Mouse (Mus musculus): Measurements from ENCODE around the gene Cnppd1.

Cnppd1 gene

DNA sequence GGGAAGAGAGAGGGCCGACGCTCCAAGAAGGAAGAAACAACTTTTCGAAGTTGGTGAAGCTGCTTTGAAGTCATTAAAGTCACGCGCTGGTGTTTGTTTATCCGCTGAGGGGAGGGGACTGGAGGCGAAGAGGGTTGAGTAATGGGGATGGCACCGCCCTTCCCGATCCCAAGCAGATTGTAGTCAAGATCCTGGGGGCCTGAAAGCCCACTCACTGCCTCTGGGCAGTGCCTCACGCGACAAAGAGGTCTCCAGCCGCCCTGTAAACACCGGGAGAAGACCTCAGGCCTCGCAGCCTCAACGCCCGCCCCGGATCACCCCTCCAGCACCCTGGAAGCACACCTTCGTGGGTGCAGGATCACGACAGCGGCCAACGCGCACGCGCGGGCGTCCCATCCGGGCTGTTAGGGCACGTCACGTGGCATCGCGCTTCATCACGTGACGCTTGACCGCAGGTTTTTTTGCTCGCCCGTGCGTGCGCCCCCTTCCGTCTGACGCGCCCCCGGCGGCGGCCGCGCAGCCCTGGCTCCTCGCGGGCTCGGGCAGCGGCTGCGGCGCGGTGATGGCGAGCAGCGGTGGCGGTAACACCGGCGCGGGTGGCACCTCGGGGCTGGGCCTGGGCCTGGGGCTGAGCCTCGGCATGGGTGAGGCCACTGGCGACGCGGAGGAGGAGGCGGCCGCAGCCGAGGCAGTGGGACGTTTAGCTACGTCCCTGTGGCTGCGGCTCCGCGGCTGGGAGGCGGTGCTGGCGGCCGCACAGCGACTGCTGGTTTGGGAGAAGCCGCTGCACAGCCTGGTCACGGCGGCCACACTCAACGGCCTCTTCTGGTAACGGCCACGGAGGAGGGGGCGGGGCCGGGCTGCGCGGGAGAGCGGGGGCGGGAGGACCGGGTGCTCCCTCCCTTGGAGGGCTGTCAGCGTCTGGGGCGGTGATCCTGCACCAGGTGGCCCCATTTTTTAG is at the start of gene Cnppd1, which contains the start of gene Retreg2:
TSS of gene Cnppd1 (minus strand) at position 411 of the 961 bp plus-strand sequence.
TSS of gene Retreg2 (plus strand) at position 478 of the 961 bp plus-strand sequence.
- DNase-seq (ENCODE audit: low read depth, low spot score) = peak; percentile 85

DNA sequence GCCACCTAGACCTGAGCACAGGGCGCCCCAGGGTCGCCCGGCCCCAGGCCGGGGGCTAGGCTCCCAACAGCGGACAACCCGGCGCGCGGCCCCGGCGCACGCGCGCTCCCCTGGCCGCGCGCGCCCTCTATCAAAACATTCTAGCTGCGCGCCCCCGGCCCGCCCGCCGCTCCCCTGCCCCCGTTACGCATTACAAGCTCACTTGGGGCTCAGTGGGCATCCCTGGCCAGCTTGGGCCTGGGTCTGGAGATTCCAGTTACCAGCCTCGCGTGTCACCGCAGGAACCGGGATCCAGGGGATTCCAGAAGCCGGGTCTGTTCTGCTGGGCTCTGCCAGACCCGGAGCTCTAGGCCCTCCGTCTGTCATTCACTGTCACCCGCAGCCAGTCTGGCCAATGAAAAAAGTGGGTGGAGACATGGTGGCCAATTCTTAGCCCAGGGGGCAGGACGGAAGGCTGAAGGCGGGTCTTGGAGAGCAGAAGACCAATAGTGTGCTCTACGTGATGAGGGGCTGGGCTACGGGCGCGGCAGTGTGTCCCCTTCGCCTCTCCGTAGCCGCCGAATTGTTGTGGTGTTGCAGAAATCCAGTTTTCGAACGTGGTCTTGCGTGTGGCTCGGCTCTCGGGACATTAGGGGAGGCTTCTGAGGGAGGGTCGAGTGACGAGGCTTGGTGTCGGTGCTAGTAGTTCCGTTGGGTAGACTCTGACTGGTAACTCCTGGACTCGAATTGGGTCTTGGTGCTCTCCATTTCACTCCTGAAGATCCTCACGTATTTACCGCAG is 49.3 kb upstream of the Cnppd1 start, which contains the start of the genes Ankzf1 and Atg9a:
TSS of gene Ankzf1 (plus strand) at position 530 of the 781 bp plus-strand sequence.
TSS of gene Atg9a (minus strand) at position 575 of the 781 bp plus-strand sequence.
- DNase-seq (ENCODE audit: low read depth, low spot score) = peak; percentile 98

DNA sequence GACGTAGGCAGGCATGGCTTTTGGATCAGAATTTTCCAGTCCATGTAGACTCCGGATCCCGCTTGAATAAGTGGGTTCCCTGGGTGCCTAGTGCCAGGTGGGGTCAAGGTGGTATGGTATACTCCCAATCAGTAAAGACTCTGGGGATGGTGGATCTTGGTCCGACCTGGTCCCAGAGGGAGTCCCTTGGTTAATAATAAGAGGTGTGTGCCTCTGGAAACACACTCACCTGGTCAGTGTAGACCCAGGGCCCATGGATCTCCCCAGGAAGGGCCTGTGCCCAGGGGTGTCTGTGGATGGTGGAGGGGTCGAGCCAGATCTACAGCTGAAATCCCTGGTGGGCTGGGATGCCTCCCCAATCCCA is 48.7 kb upstream of the Cnppd1 start:
- DNase-seq (ENCODE audit: low read depth, low spot score) = no peak

DNA sequence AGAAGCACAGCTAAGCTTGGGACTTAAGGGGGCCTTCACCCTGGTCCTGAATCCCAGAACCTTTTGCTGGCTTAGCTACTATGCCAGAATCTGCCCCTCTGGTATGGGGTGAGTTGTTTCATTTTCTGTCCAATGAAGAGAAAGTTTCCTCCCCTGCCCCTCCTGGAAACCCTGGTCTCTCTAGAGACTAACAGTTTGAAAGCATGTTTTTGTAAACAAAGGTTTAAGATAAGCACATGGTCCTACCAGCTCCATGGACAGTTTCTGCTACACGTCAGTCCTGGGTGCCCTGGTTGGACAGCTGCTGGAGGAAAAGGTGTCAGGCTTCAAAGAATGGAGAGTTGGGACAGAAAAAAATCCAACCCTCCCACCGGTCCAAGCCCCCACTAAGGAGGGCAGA is 48.1 kb upstream of the Cnppd1 start:
- DNase-seq (ENCODE audit: low read depth, low spot score) = no peak

DNA sequence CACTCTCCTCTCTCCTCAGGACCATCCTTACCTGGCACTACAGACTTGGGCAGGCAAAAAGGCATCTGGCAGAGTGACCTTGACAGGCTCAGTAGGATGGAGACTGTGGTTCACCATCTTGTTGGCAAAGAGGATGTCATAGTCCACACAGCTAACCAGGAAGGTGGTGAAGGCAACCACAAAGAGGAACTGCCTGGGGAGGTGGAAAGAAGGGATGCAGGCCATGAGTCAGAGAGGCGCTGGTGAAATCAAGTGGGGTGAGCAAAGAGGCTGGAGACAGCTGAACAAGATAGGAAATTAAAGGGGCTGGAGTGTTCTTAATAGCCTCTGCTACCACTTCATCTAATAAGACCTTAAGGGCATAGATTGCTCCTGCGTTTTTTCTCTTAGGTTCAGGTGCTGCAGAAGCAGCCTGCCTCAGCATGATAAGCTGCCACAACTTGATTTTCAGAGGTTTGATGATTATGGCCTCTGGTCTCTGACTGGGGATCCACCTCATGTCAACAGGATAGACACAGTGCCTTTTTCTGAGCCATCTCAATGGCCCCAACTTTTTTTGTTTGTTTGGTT is 45.5 kb upstream of the Cnppd1 start:
- no peak for DNase-seq (ENCODE audit: low read depth, low spot score)

DNA sequence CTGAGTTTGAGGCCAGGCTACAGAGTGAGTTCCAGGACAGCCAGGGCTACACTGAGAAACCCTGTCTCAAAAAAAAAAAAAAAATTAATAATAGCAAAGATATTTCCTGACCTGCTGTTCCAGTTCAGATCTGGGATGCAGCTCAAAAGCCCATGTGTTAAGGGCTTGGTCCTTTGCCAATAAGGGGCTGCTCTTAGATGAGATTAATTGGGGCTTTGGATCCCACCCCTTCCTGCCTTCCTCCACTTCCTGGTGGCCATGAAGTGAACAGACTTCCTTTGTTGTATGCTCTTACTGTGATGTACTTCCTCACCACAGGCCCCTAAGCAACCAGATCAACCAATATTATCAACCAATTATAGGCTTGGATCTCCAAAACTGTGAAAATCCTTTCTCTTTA is 44.6 kb upstream of the Cnppd1 start:
- DNase-seq (ENCODE audit: low read depth, low spot score) = no peak

DNA sequence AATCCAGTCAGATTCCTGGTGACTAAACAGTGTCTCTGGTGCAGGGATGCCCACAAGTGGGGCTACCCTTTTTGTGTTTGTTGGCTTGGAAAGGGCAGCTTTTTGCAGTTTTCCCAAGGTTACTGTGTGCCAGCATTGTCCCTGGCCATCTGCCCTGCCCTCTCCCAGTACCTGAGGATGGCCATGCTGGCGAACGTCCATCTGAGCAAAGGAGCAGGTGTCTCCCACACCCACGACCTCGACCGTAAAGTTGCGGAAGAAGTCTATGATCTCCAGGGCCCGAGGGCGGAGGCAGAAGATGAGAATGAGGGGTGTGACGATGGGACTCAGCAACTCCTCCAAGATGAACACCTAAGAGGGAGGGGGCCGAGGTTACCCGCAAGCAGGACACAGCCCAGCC is 43.0 kb upstream of the Cnppd1 start:
- DNase-seq (ENCODE audit: low read depth, low spot score) = no peak

DNA sequence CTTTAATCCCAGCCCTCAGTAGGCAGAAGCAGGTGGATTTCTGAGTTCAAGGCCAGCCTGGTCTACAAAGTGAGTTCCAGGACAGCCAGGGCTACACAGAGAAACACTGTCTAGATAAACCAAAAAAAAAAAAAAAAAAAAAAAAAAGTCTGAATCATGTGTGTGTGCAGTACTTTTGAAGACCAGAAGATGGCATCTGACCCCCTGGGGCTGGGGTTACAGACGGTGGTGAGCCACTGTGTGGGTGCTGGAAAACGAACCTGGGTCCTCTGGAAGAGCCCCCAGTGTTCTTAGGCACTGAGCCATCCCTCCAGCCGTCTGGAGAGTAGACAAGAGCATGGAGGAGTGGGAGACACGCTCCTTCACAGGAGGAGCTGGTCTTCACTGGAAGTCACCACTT is 39.6 kb upstream of the Cnppd1 start:
- DNase-seq (ENCODE audit: low read depth, low spot score) = no peak

DNA sequence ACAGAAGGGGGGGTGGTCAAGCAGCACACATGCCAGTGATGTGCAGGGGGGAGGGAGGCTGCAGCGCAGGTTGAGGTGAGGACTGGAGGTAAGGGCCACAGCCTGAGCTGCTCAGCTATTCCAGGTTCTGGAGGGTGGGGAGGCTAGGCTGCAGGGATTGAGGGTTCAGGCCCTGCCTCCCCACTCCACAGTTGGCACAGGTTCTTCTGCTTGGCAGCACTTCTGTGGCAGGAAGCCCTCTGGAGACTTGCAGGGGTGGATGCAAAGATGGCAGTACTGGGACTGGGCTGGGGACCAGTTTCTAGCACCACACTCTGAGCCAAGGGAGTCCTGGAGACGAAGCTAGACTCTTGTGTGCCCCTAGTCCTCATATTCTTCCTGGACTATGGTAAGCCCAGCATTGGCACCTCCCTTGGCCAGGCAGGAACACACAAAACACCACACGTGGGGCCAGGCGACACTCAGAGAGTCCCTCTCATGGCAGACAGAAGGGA is 38.9 kb upstream of the Cnppd1 start:
- DNase-seq (ENCODE audit: low read depth, low spot score) = no peak

DNA sequence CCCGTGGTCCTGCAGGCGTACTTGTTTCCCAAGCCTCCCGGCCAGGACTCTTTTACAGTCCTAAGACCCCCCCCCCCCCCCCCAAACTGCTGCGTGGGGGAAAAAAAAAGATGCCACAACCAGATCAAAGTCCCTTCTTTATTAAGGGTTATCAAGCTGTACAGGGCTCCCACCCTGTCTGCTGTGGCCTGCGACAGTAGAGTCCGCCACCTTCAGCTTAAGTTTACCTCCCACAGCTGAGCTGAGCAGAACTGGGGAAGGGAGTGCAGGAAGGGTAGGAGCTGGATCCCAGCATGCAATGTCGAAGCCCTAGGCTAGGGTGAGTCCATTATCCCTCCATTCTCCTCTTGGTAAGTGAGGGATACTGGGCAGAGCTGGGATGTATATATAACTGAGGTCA is 38.2 kb upstream of the Cnppd1 start:
- no peak for DNase-seq (ENCODE audit: low read depth, low spot score)

DNA sequence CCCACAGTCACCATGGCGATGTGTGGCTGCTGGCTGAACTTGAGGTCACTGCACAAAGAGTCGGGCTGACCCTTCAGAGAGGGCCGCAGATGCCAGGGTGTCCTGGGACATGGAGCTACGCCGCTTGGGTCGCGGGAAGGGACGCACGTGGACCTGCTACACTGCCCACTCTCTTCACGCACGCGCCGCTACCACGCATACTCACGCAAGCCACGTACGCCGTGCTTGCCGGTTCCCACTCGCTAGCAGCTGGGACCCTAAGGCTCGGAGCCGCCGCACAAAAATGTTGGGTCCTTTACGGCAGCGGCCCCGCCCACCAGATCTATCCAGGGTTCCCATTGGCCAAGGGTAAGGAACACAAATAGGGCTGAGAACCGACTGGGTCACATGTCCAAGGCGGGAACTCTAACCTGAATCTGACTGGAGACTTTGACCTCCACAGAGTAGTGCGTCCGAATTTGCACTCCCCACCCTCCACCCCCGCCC is 37.6 kb upstream of the Cnppd1 start, which contains the start of gene Abcb6:
TSS of gene Abcb6 (minus strand) at position 288 of the 486 bp plus-strand sequence.
- peak; percentile 86 for DNase-seq (ENCODE audit: low read depth, low spot score)

DNA sequence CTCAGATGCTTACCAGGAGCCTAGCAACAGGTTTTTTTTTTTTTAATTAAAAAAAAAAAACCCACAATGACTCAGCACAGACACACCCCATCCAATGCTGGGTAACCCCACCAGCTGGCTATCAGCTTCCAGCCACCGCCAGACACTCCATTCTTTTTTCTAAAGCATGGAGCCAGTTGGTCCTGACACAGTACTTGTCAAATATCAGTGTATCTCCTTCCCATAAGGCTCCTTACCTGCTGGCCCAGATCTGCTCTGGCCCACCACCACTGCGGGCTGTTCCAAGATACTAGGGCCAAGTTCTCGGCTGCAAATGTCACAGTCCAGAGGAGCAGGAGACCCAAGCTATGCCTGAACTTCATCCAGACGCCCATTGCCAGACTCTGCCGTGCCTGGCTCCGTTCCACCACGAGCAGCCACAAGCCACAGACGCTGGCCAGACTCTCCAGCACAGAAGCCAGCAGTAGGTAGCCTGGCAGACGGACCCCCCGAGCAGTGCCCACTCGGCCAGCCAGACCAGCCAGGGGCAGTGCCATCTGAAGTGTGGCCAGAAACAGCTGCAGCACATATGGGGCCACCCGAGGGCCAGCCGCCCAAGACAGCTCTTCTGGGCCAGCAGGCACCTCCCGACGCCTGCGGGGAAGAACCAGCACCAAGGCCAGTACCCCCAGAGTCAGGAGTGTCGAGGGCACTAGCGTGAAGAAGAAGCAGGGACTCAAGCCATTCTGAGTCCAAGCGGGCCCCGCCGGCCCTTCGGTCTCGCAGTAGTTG is 37.0 kb upstream of the Cnppd1 start:
- DNase-seq (ENCODE audit: low read depth, low spot score) = no peak

DNA sequence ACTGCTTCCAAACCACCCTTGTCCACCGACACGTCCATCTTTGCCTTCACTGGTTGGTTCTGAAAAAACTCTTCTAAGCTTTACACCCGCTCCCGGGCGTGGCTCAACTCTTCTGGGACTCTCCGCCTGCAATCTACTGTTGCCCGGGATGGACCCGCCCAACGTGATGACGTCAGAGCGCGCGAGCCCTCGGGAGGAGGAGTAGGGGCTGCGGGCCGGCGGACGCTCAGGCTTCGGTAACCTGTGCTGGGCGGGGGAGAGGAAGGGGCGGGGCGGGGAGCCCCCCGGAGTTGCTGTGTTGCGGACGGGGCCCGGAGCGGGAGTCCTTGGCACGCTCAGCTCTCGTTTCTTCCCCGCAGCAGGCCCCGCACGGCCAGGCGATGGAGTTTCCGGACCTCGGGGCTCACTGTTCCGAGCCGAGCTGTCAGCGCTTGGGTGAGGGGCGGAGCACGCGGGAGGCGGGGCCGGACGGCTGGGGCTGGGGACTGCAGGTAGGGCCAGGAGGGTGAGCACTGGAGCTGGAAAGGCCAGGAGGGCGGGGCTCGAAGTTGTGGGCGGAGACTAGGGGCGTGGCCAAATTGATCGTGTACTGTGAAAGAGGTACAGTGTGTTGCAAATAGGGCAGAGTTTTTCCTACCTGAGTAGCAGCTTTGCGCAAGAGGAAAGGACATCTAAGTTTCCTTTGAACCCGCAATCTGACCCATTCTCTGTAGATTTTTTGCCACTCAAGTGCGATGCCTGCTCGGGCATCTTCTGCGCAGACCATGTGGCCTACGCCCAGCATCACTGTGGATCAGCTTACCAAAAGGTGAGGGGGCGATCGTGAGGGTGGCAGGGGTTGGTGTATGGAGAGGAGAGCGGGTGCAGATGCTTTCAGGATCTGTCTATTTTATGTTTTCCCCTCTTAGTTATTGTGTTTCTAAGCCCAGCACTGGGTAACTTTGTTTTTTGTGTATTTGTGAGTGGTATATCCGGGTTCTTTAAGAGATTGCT is 26.3 kb upstream of the Cnppd1 start, which contains the start of gene Zfand2b:
TSS of gene Zfand2b (plus strand) at position 175 of the 993 bp plus-strand sequence.
- peak; percentile 84 for DNase-seq (ENCODE audit: low read depth, low spot score)

DNA sequence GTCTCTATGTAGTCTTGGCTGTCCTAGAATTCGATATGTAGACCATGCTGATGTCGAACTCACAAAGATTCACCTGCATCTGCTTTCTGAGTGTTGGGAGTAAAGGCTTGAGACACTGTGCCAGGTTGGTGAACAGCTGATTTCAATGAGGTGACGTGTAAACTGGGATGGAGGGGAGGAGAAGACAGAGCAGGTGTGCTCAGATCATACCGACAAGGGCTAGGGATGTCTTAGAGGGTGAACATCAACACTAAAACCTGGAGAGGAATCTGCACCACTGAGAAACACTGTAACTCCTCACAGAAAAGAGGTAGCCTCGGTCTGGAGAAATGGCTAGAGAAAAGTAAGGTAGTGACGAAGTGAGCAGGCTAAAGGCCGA is 25.6 kb upstream of the Cnppd1 start:
- no peak for DNase-seq (ENCODE audit: low read depth, low spot score)

DNA sequence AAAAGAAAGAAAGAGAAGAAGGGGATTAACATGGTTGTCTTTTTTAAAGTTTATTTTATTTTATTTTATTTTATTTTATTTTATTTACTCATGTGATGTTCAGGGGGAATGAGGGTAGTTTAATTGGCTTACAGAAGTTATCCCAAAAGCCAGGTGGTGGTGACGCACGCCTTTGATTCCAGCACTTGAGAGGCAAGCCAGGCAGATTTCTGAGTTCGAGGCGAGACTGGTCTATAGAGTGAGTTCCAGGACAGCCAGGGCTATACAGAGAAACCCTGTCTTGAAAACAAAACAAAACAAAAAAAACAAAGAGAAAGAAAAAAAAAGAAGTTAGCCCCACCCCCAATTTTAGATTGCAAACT is 17.7 kb upstream of the Cnppd1 start:
- no peak for DNase-seq (ENCODE audit: low read depth, low spot score)

DNA sequence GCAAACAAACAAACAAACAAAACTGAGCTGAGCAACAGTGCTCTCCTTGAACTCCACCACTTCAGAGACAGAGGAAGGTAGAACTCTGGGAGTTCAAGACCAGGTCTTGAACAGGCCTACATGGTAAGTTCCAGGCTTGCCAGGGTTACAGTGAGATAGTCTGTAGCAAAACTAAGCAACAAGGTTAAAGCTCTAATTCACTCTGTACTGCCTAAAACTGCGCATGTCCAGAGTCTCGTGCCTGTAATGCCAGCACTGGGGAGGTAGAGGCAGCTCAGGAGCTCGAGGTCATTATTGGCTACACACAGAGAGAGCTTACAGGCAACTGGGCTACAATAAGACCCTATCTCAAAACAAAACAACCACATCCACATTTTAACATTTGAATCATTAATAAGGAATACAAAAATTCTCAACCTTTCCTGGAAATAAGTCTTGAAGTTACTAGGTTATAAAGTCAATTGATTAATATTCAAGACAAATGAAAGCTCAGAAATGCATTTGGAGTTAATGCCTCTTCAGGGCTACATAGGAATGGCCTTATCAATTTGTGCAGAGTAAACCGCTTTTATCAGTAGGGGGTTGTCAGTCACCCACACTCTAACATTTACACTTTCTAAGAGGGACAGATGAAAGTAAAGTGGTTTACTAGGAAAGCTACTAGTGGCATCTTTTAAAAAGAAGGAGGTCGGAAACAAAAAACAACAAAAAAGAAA is 17.2 kb upstream of the Cnppd1 start:
- no peak for DNase-seq (ENCODE audit: low read depth, low spot score)

DNA sequence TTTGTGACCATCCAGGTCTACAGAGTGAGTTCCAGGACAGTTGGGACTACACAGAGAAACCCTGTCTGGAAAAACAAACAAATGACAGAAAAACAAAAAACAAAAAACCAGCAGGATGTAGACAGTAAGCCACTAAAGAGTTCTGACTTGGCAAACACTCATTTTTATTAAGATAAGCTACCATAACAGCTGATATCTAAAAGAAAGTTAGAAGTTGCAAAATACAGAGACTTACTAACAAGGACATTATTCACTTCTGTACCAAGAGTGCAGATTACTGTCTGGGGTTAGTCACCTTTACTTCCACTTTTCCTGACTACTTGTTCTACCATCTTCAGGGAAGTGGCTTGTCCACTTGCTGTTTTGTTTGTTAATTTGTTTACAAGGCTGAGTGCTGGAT is 16.5 kb upstream of the Cnppd1 start:
- no peak for DNase-seq (ENCODE audit: low read depth, low spot score)

DNA sequence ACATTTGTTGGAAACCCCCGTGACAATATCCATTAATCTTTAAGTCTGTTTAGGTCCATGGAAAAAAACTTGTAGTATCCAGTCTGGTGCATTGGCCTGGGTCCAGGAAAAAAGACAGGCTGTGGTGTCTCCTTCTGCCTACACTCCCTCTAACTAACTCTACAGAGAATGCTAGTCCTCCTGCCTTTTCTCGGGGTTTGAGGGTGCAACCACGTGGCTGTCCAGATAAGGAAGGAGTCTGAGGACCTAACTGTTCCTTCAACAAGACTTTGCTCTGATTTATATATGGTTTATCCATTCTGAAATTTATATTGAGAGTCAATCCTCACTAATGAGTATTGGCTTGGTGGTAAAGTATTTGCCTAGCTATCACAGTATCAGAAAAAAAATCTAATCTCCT is 13.3 kb upstream of the Cnppd1 start:
- no peak for DNase-seq (ENCODE audit: low read depth, low spot score)

DNA sequence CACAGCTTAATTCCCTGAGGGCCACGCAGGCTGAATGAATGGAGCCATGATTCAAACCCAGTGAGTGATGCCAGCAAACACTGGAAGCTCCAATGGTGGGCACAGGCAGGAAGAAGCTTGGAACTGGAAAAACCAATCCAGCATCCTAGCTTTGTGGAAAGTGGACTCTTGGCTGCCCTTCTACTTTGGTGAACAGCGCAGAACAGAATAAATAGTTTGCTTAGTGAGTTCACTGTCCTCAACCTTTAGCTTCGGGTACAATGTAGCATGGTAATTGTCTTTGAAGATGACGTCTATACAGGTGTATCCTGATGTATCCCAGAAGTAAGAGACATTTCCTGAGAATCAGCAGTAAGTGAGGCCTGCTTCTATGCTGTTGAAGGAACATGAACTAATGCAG is 6.2 kb upstream of the Cnppd1 start:
- no peak for DNase-seq (ENCODE audit: low read depth, low spot score)

Data from brain, embryonic 18.5 days (tissue).